Mouse (Mus musculus): Measurements from ENCODE around the gene Odf2.

DNA sequence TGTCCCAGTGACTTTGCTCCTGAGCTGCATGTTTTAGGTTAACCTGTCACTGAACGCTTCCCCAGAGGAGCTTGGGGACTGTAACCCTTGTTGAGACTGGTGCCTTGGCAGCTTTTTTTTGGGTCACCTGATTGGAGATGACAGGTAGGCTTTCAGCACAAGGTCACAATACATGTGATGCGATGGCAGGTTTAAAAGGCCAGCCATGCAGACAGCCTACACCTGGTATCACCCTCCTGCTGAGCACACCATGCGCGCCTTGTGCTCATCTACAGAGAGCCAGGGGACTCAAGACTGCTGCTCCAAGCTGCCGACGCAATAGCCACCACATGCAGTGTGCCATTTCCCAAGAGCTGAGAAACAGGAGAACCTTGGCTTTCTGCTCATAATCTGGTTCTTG lies 2.8 kb downstream of the Odf2 start:
- no peak for TF ChIP-seq MEF2A (IDR thresholded peaks at IDR 0.05; ENCODE audit: extremely low read depth, insufficient replicate concordance, low read depth, low read length, poor library complexity, severe bottlenecking)
- TF ChIP-seq ETS1 (IDR thresholded peaks at IDR 0.05; ENCODE audit: low read depth, low read length): no peak
- TF ChIP-seq GATA1 (IDR thresholded peaks at IDR 0.05; ENCODE audit: low read depth, low read length): no peak
- no peak for TF ChIP-seq POLR2A (IDR thresholded peaks at IDR 0.05; ENCODE audit: control insufficient read depth in 1 of 2, insufficient read depth in 1 of 2, low read depth in 1 of 2, low read length in 2 of 2, poor library complexity in 1 of 2)
- TF ChIP-seq EP300 (IDR thresholded peaks at IDR 0.05; ENCODE audit: low read depth in 1 of 2, low read length in 2 of 2): no peak
- TF ChIP-seq TBP (IDR thresholded peaks at IDR 0.05; ENCODE audit: low read depth, low read length): no peak
